Mouse (Mus musculus) E14TG2a.4 (cell line): Measurements from ENCODE around the gene Tnfrsf9.

ENCODE experiments used
- CTCF ChIP-seq: conservative IDR thresholded peaks from 2 replicates; pipeline ENCODE4 v1.5.1; 2014; ENCODE audit warnings: low read length
- NANOG ChIP-seq: IDR thresholded peaks from 2 replicates; pipeline ENCODE4 v1.6.1; 2014; ENCODE audit warnings: borderline replicate concordance, low read length, mixed read lengths

GRCm38 (mm10) chr4:150925923-150926322, 11.6 kb downstream of the Tnfrsf9 start:
- TF ChIP-seq CTCF (peak; percentile 93), NANOG (no peak)
